Mouse (Mus musculus): ENCODE measurements around the gene Crybg2.
A peak's percentile ranks its signal among the peaks of the same experiment; 100 is the strongest.

The Crybg2 gene

DNA sequence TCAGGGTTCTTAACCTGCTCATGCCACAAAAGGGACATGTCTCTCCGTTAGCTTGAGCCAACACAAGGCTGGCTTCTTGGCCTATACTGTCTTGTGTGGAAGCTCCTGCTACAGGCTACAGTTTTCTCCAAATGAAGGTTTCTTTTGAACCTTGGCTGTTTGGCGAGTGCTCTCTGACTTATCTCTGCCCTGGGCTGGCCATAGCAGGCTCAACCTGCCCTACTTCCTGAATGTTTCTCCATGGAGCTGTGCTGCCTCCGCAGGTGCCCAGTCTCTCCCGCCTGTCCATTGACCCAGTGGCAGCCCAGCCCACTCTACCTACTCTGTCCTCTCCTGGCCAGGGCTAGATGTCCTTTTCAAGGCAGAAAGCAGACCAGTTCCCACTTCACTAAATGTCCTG lies 60.3 kb downstream of the Crybg2 start:
- DNase-seq (ENCODE audit: low spot score), result no peak

DNA sequence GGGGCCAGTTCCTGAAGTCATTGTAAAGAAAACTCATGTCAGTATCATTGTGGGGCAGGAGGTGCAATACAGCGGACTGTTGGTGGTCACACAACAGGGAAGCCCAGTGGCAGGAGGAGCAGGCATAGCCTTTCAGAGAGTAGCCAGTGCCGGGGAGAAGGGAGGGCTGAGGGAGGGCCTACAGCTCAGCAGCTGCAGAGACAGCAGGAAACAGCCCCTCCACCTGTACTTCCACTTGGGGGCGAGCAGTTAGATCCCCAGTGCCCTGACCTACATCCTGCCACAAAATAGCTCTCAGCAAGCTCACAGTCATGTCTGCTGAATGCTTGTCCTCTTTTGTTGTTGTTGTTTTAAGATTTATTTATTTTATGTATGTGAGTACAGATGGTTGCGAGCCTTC lies 61.0 kb downstream of the Crybg2 start:
- DNase-seq (ENCODE audit: low spot score), result peak; percentile 32

DNA sequence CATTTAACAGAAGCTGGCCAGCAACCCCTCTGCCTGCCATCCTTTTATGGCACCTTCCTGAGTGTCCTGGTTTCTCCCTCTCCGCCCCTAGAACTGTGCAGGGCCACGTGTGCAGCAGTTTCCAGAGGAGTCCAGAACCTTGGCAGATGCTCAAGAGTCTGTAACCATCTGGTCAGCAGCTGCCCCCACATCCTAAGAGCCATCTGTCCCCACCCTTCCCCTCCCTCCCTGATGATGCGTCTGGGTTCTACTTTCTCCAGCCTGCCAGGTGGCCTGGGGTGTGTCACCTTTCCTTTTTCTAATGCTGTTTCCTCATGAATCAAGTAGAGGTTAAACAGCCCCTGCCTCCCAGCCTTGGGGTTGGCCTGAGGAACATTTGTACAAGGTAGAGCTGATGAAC lies 61.7 kb downstream of the Crybg2 start:
- peak; percentile 35 for DNase-seq (ENCODE audit: low spot score)

DNA sequence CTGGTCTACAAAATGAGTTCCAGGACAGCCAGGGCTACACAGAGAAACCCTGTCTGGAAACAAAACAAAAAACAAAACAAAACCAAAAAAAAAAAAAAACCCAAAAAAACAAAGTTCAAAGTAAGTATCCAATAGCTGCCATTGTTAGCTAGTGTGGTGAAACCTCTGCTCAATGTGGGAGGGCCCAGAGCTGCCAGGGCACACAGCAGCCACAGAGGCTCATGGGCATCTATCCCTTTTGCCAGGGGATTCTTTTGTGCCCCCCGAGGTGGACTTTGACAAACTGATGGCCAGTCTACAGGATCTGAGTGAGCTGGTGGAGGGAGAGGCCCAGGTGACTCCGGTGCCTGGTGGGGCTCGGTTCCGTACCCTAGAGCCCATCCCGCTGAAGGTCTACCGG lies 62.5 kb downstream of the Crybg2 start:
- no peak for DNase-seq (ENCODE audit: low spot score)

DNA sequence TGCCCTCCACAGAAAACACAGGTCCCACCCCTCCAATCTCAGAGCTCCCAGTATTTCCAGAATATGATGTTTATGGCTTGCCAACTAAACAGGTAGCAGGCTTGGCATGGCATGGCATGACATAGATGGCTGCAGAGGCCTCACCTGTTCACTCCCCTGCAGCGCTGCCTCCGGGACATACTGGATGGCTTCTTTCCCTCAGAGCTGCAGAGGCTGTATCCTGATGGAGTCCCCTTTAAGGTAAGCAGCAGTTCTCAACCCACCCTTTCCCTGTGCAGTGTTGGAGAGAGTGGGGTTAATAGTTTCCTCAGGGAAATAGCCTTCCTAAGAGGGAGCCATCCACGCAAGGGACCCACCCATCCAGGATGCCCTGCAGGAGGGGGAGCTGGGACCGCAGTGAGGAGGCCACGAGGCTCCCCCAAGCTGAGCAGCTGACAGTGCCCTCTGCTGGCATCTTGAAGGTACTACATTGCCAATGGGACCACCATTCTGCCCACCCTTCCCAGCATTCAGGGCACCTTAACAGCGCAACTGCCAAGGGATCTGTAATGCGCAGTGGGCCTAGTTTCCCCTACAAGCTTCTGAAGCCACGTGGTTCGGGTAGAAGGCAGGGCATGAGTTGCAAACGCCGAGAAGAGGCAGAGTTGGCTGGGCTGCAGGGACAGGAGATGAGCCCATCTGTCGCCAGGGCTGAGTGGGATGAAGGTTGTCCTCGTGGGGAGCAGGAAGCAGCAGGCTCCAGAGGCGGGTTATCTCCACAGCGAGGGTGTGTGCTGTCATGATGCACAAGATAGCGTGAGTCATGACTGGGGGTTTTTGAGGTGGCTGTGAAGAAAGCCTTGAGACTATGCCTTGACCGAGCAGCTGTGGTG lies 63.3 kb downstream of the Crybg2 start:
- DNase-seq (ENCODE audit: low spot score), result peak; percentile 84

DNA sequence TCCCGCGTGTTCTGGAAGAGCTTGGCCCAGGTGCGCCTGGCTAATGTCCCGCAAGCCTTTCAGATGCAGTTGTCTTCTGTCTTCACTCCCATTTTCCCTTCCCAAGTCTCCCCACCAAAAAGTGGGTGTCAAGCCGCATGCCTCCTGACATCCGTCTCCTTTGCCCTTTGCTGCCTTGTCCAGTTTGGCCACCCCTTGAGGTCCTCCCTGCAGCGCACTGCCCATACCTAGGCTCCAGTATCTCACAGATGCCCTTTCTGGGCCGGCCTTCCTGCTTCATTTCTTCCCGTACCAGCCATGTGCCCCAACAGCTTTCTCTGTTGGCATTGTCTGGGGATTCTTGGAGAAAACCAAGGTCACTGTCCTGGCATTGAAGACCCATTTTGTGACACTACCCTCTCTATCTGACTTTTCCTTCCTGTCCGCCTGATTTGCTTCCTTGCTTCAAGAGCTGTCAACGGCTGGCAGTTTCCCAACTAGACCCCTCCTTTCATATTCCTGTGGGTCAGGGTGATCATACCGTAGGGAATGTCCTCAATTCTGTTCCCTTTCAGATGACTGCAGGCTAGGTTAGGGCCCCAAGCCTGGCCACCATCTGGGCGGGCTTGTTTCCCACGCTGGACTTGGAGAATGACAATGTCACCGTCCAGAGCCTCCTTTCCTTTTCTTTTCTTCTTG lies 64.9 kb downstream of the Crybg2 start:
- DNase-seq (ENCODE audit: low spot score), result no peak

DNA sequence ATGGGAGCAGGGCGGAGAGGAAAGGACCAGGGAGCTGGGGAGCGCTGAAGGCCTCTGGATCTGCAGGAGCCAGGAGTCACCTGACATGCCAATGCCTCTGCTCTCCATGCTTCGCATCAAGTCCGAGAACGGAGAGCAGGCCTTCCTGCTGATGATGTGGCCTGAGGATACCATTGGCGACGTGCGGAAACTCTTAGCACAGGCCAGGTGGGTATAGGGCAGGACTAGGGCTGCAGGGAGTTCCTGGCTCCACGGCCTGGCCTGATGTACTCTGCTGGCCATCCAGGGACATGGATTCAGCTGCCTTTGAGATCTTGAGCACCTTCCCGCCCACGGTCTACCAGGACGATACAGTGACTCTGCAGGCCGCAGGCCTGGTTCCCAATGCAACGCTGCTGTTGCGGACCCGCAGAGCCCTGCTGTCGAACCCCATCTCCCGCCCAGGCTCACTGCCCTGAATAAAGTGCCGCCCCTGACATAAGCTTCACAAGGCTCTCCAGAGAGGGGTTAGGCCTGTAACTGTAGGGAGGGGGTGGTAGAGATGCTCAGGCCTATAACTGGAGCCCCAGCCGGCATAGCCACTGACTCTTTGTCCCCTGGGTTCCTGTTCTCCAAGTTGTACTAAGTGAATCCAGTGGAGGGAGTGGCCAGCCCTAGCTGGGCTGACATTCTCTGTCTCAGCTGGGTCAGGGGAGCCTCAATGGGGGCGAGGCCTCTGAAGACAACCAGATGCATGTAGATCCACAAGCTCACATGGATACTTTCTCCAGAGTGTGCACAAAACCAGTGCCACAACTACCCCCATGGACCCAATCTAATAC lies 65.9 kb downstream of the Crybg2 start:
- no peak for DNase-seq (ENCODE audit: low spot score)

DNA sequence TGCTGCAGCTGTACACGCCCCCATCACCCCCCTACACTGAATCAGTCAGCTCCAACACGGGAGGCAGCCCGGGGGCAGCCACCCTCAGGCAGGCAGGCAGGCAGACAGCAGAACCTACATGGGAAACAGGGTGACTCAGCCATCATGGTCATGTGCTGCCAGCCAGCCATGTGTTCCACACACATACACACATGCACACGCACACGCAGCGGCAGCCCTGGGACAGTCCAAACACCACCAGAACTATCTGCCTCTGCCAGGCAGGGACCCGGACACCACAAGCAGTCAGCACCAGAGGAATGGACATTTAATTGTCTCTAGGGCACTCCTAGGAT lies 66.5 kb downstream of the Crybg2 start:
- DNase-seq (ENCODE audit: low spot score), result no peak

DNA sequence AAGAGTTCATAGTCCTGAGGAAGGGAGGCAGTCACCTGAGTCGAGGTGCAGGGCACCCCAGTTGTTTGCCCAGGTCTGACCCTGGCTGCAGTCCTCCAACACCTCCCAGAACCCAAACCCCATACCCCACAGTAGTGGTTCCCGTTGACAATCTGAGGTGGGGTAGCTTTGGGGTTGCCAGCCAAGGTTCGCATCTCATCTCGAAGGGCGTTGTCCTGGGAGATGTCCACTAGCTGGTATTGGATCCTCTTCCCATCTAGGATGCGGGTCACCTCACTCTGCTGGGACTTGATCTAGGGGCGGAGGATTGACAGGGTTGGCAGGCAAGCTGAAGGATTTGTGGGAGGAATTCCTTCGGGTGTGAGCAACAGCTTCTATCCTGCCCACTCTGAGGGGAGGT lies 67.2 kb downstream of the Crybg2 start:
- DNase-seq (ENCODE audit: low spot score), result no peak

DNA sequence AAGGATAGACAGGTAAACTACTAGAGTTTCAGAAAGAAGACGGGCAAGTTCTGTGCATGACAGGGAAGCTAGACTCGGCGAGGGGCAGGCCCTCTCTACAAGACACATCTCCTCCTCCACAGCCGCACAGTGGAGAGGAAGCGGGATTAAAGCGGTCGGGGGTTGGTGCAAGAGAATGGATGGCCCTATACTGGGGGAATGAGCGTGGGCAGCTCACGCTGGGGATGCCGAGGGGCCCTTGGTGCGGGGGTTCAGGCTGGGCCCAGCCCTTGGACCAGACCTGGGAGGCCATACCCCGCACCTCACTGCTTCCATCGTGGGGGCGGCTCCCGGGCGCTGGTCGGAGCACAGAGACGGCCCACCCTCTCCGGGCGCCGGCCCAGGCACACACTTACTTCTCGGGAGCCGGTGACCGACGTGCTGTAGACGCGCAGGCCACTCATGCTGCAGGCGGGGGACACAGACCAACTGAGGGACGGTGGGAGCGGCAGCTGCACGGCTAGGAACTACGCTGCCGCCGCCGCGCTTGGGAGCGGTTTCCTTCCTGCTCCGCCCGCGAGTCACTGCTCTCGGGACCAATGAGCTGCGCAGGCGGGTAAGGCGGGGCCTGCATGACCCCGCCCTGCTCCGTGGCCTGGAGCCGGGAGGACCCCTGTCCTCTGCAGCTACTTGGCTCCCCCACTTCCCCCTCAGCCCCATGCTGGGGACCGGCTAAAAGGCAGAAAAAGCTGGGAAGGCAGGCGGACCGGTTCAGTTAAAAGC lies 67.8 kb downstream of the Crybg2 start, which contains the start of gene Sh3bgrl3:
Sh3bgrl3 (minus strand) TSS at position 569 of the 762 bp plus-strand sequence.
- DNase-seq (ENCODE audit: low spot score), result peak; percentile 89

DNA sequence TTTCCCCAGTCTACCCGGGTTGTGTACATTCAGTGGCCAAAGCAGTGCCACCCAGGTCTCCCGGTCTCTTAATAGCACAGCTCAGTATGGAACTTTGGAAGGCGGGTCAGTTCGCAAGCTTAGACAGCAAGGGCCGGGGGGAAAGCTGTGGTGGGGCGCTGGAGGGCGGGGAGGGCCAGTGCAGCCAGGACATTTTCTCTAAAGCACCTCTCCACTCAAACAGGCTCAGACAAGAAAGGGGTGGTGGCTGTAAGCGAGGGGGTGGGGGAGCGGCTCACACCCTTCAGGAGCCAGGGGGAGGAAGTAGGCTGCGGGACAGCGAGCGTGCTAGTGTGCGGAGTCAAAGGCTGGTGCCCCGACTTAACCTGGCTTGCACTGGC lies 68.4 kb downstream of the Crybg2 start:
- no peak for DNase-seq (ENCODE audit: low spot score)

DNA sequence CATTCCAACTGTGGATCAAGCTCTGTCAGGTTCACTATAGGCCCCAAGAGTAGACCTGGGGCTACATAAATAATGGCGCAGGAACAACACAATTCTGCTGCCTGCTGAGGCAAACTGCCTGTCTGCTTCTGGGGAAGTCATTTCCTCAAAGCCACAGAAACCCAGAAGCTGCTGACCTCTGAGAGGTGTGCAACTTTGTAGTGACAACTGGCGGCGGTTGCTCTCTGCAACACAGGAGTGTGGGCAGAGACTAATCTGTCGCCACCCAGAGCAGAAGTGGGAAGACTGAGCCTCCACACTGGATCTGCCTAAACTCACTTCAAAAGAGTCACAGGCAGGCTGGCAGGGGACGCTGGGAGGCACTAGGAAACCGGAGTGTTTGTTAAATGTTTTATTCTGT lies 68.9 kb downstream of the Crybg2 start:
- no peak for DNase-seq (ENCODE audit: low spot score)

DNA sequence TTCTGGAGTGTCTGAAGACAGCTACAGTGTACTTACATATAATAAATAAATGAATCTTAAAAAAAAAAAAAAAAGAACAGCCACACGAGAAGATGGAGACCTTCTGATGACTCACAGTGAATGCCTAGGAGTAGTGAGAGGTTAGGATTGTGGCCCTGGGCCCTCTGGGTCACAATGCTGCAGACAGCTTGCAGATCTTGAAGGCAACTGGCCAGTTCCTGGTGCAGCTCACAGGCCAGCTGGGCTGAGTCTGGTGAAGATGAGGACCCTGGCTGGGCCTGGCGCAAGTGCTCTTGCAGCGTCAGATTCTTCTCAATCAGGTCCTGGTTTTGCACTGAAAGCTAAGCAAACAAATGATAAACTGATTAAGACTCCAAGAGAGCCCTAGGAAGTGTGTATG lies 71.5 kb downstream of the Crybg2 start:
- no peak for DNase-seq (ENCODE audit: low spot score)

DNA sequence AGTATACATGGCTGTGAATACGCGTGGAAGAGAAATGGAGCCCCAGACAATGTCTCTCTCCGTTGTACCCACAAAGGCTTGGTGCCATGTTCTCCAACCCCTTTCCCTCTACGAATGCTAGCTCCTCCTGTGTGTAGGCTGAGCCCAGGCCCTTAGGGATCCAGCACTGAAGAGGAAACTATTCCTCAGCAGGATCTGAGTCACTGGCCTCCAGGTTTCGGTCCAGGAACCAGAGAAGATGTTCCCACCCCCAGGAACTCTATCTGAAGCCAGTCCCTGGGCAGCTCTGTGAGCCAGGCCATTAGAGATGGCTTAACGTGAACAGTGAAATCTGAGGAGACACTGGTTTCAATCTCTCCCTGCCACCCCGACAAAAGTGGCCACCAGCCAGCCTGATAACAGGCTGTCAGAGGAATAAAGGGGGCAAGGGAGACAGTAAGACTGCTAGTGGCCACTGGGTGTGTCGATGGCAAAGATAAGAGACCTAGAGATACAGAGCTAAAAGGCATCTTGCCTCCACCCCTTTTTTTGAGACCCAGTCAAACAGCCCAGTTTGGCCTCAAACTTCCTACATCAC lies 72.0 kb downstream of the Crybg2 start:
- no peak for DNase-seq (ENCODE audit: low spot score)

DNA sequence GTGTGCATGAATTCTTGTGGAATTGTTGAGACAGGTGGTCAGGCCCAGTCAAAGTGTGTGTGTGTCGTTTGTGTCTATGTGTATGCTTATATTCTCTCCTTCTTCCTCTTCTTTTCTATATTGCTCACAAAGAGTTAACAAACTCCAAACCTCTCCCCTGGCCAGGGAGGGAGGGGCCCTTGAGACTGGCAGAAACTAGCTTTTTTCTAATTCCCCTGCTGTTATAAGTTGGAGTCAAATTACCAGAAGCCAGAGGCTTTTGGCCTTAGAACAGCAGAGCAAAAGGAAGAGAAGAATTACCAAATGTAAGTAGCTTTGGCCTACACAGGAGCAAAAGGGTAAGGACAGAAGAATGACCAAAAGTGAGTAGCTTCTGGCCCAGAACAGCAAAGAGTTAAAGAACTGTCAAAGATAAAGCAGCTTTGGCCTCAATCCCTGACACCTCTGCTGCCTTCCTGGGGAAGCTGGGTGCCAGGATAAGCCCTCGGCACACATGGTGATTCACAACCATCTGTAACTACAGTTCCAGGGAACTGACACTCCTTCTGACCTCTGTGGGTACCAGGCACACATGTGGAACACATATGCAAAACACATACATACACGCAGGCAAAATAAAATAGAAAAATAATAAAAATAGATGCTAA lies 75.8 kb downstream of the Crybg2 start:
- DNase-seq (ENCODE audit: low spot score), result no peak

DNA sequence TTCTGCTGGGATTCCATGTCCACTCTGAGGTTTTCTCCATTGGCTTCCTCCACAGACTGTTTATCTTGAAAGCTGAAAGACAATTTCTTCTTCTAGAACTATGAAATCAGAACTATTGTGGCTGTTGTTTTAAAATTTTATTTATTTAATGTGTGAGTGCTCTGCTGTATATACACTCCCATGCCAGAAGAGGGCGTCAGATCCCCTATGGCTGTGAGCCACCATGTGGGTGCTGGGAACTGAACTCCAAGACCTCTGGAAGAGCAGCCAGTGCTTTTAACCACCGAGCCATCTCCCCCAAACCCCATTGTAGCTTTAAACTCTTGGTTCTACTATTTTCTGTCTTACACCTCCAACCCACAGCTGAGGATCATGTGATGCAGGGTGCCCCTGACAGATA lies 78.2 kb downstream of the Crybg2 start:
- DNase-seq (ENCODE audit: low spot score), result peak; percentile 21
